Mouse (Mus musculus): ENCODE results near the gene Tspan8.
A peak's percentile ranks its signal among the peaks of the same experiment; 100 is the strongest.
"Not testable (repeated sequence)": the region's sequence is repeated elsewhere in the genome, so short reads cannot be mapped to it uniquely, and the experiment has no call there.

Tspan8 gene

GRCm38 (mm10) chr10:115816511-115816910, at the start of gene Tspan8:
TSS of gene Tspan8 (plus strand) at chr10:115816832.
- DNase-seq, result no peak

- no peak for DNase-seq
Observed at GRCm38 (mm10) chr10:115770032-115770431, 46.6 kb upstream of the Tspan8 start.

- peak; percentile 15 for DNase-seq
Observed at GRCm38 (mm10) chr10:115774451-115774850, 42.2 kb upstream of the Tspan8 start.

- peak; percentile 73 for DNase-seq
Observed at GRCm38 (mm10) chr10:115775945-115776905, 40.4 kb upstream of the Tspan8 start.

- no peak for DNase-seq
Observed at GRCm38 (mm10) chr10:115777366-115777765, 39.3 kb upstream of the Tspan8 start.

GRCm38 (mm10) chr10:115778624-115779023, 38.0 kb upstream of the Tspan8 start:
- DNase-seq, result peak; percentile 62

GRCm38 (mm10) chr10:115780239-115781016, 36.2 kb upstream of the Tspan8 start:
- DNase-seq, result no peak

GRCm38 (mm10) chr10:115783232-115783631, 33.4 kb upstream of the Tspan8 start:
- DNase-seq, result no peak

GRCm38 (mm10) chr10:115790788-115791187, 25.8 kb upstream of the Tspan8 start:
- DNase-seq, result no peak

GRCm38 (mm10) chr10:115796072-115796788, 20.4 kb upstream of the Tspan8 start:
- no peak for DNase-seq

GRCm38 (mm10) chr10:115801464-115801863, 15.2 kb upstream of the Tspan8 start:
- DNase-seq, result no peak

- DNase-seq, result not testable (repeated sequence)
Observed at GRCm38 (mm10) chr10:115803013-115803412, 13.6 kb upstream of the Tspan8 start.

- DNase-seq, result no peak
Observed at GRCm38 (mm10) chr10:115803765-115804164, 12.9 kb upstream of the Tspan8 start.

GRCm38 (mm10) chr10:115805987-115806386, 10.6 kb upstream of the Tspan8 start:
- DNase-seq, result no peak

- DNase-seq, result no peak
Observed at GRCm38 (mm10) chr10:115809169-115809568, 7.5 kb upstream of the Tspan8 start.

- DNase-seq, result no peak
Observed at GRCm38 (mm10) chr10:115811519-115811918, 5.1 kb upstream of the Tspan8 start.

GRCm38 (mm10) chr10:115814878-115815277, 1.8 kb upstream of the Tspan8 start:
- DNase-seq, result no peak

- peak; percentile 44 for DNase-seq
Observed at GRCm38 (mm10) chr10:115817056-115817724, 558 bp downstream of the Tspan8 start.

GRCm38 (mm10) chr10:115825289-115825688, 8.7 kb downstream of the Tspan8 start:
- DNase-seq, result no peak

GRCm38 (mm10) chr10:115828872-115829271, 12.2 kb downstream of the Tspan8 start:
- DNase-seq, result no peak

- no peak for DNase-seq
Observed at GRCm38 (mm10) chr10:115829696-115830095, 13.1 kb downstream of the Tspan8 start.

- DNase-seq, result no peak
Observed at GRCm38 (mm10) chr10:115830726-115831125, 14.1 kb downstream of the Tspan8 start.

All from lung, postnatal 14 days (tissue).